Mouse (Mus musculus) right cerebral cortex, adult 18-20 months (tissue): ENCODE measurements around the gene Zhx3.
A peak's percentile ranks its signal among the peaks of the same experiment; 100 is the strongest.

ENCODE experiments used
- DNase-seq: peaks from one replicate; pipeline ENCODE4 v3.0.0; 2022; ENCODE audit warnings: mixed read lengths

Zhx3 gene

GRCm38 (mm10) chr2:160881462-160882101 is 8.8 kb upstream of the Zhx3 start:
- DNase-seq, result no peak

GRCm38 (mm10) chr2:160880453-160881195 is 7.8 kb upstream of the Zhx3 start, which contains the start of gene Lpin3:
TSS of gene Lpin3 (plus strand) at chr2:160880670.
- peak; percentile 29 for DNase-seq

GRCm38 (mm10) chr2:160876115-160876514 is 3.3 kb upstream of the Zhx3 start:
- DNase-seq, result no peak

GRCm38 (mm10) chr2:160874231-160874877 is 1.6 kb upstream of the Zhx3 start:
- DNase-seq, result no peak

GRCm38 (mm10) chr2:160872395-160872794 is 403 bp downstream of the Zhx3 start:
- peak; percentile 76 for DNase-seq

GRCm38 (mm10) chr2:160871310-160871709 is 1.5 kb downstream of the Zhx3 start:
- no peak for DNase-seq

- DNase-seq, result no peak
Measured at GRCm38 (mm10) chr2:160869446-160869845, 3.4 kb downstream of the Zhx3 start.

GRCm38 (mm10) chr2:160865266-160865665 is 7.5 kb downstream of the Zhx3 start:
- no peak for DNase-seq

GRCm38 (mm10) chr2:160864112-160864511 is 8.7 kb downstream of the Zhx3 start:
- DNase-seq, result no peak

- DNase-seq, result no peak
Measured at GRCm38 (mm10) chr2:160860363-160860762, 12.4 kb downstream of the Zhx3 start.

- no peak for DNase-seq
Measured at GRCm38 (mm10) chr2:160856359-160857102, 16.3 kb downstream of the Zhx3 start.

GRCm38 (mm10) chr2:160854687-160855086 is 18.1 kb downstream of the Zhx3 start:
- peak; percentile 74 for DNase-seq

GRCm38 (mm10) chr2:160850360-160850759 is 22.4 kb downstream of the Zhx3 start:
- no peak for DNase-seq

GRCm38 (mm10) chr2:160849617-160850240 is 23.1 kb downstream of the Zhx3 start:
- no peak for DNase-seq

- no peak for DNase-seq
Measured at GRCm38 (mm10) chr2:160848186-160848585, 24.6 kb downstream of the Zhx3 start.

GRCm38 (mm10) chr2:160847664-160848063 is 25.1 kb downstream of the Zhx3 start:
- DNase-seq, result no peak

GRCm38 (mm10) chr2:160840838-160841237 is 32.0 kb downstream of the Zhx3 start:
- no peak for DNase-seq

- no peak for DNase-seq
Measured at GRCm38 (mm10) chr2:160810802-160811201, 62.0 kb downstream of the Zhx3 start.

GRCm38 (mm10) chr2:160810376-160810775 is 62.4 kb downstream of the Zhx3 start:
- no peak for DNase-seq

GRCm38 (mm10) chr2:160806091-160806521 is 66.7 kb downstream of the Zhx3 start:
- peak; percentile 31 for DNase-seq

GRCm38 (mm10) chr2:160804794-160805527 is 67.8 kb downstream of the Zhx3 start:
- no peak for DNase-seq

GRCm38 (mm10) chr2:160802326-160802725 is 70.5 kb downstream of the Zhx3 start:
- no peak for DNase-seq
